ENCODE assay signal across 9 mouse cellular contexts in the genomic region with DNA sequence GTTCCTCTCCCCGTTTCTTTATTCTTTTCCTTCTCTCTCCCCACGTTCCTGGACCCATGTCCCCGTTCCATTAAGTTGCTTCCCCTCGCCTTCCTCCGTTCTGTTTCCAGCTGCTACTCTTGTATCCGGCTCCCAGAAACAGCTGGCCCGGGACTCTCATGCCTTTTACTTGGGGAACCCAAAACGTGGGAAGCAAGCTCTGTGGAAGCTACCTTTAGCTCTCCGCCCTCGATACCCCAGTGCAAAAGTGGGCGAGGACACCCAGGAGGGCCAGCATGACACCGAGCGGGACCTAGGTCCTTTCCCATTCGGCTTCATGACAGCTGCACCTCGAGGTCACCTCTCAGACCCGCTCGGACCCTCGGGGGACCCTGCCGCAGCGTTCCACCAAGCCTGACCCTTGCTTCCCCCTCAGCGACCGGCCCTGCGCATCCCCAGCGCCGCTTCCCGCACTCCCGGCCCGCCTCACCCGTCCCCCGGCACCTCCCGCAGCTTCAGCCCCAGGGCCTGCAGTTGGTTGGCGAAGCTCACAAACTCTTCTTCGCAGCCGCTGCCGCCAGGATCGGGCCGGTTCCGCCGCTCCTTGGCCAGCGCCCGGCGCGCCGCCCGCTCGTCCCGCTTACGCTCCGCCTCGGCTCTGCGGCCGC. TPM values are rescaled to one million over a fixed set of nuclear protein-coding genes. Genes with fewer than 3 reads are reported as not detected.
DNase-seq lines count a peak whose midpoint lies in the region; ATAC-seq and TF ChIP-seq lines count a peak whose summit lies in the region.
"Had no signal": no experiment of that assay in that cellular context is flagged by ENCODE, and none has a peak within 500 bp of the region (broad histone marks: within the 10 kb centered on the region; RNA-seq: fewer than 3 reads in every experiment).

No protein-coding gene starts in this region.

- intact Hi-C loops in heart, postnatal 14 days (cut with DNase I): no loop called here

- 1% methylated on average over 52 of the region's 52 CpGs for WGBS in heart, embryonic 11.5 days (ENCODE audit: insufficient replicate concordance)
- 1% methylated on average over 52 of the region's 52 CpGs for WGBS in forebrain, embryonic 15.5 days
- under 1% methylated on average over 52 of the region's 52 CpGs for WGBS in kidney, embryonic 16.5 days

- CTCF ChIA-PET in Patski (lab: Charles Lee): no interaction called here

- in situ Hi-C loops in Patski (cut with MboI; ENCODE audit: low pct_unique_long_range_greater_than_20kb): no loop called here

- no peaks in the 10 kb centered on the region for H3K27me3 ChIP-seq in heart, embryonic 11.5 days (ENCODE audit: control insufficient read depth, insufficient read depth, low read length)
- H3K27me3 ChIP-seq in Patski: no peaks in the 10 kb centered on the region
- H3K27me3 ChIP-seq in forebrain, embryonic 15.5 days: no peaks in the 10 kb centered on the region
- H3K27me3 ChIP-seq in kidney, embryonic 16.5 days (ENCODE audit: insufficient read depth, low read length): no peaks in the 10 kb centered on the region

- TF ChIP-seq CTCF in Patski (IDR thresholded peaks at IDR 0.05): no peak

- peak; percentile 60 for ATAC-seq in heart, embryonic 11.5 days (replicated peaks; ENCODE audit: insufficient number of reproducible peaks, low FRiP score, low TSS enrichment)
- peak; percentile 26 for ATAC-seq in Patski
- peak; percentile 64 for ATAC-seq in forebrain, embryonic 15.5 days (replicated peaks)
- ATAC-seq in kidney, embryonic 16.5 days (ENCODE audit: low FRiP score, low TSS enrichment): peak; percentile 69
- ATAC-seq in megakaryocyte, adult 5-6 weeks (ENCODE audit: poor library complexity, severe bottlenecking): peak; percentile 35

- no peaks in the 10 kb centered on the region for H3K9me3 ChIP-seq in heart, embryonic 11.5 days (replicated peaks; ENCODE audit: control insufficient read depth, low read length)
- H3K9me3 ChIP-seq in forebrain, embryonic 15.5 days: no peaks in the 10 kb centered on the region
- H3K9me3 ChIP-seq in kidney, embryonic 16.5 days (ENCODE audit: low read length): no peaks in the 10 kb centered on the region

- peak overlapping the region; percentile 96 for H3K4me2 ChIP-seq in heart, embryonic 11.5 days
- peak overlapping the region; percentile 97 for H3K4me2 ChIP-seq in forebrain, embryonic 15.5 days (replicated peaks)
- H3K4me2 ChIP-seq in kidney, embryonic 16.5 days (replicated peaks; ENCODE audit: low read depth, low read length): peak overlapping the region; percentile 94

- peak overlapping the region; percentile 92 for H3K4me3 ChIP-seq in heart, embryonic 11.5 days (ENCODE audit: low read depth, low read length)
- peak overlapping the region; percentile 98 for H3K4me3 ChIP-seq in forebrain, embryonic 15.5 days
- peak overlapping the region; percentile 76 for H3K4me3 ChIP-seq in kidney, embryonic 16.5 days (ENCODE audit: low read length)

- H3K36me3 ChIP-seq in heart, embryonic 11.5 days (ENCODE audit: control insufficient read depth, insufficient read depth, low read length): no peaks in the 10 kb centered on the region
- H3K36me3 ChIP-seq in forebrain, embryonic 15.5 days: peaks cover 4% of the 10 kb centered on the region; the same call in 1 of the 2 replicates
- peaks cover 5% of the 10 kb centered on the region; the same call in 1 of the 2 replicates for H3K36me3 ChIP-seq in kidney, embryonic 16.5 days (ENCODE audit: insufficient read depth, low read length)

- peaks cover 5% of the 10 kb centered on the region for H3K4me1 ChIP-seq in heart, embryonic 11.5 days (ENCODE audit: control insufficient read depth, insufficient read depth, low read length)
- peaks cover 14% of the 10 kb centered on the region for H3K4me1 ChIP-seq in forebrain, embryonic 15.5 days
- H3K4me1 ChIP-seq in kidney, embryonic 16.5 days (ENCODE audit: insufficient read depth, low read length): peaks cover 9% of the 10 kb centered on the region; the same call in 1 of the 2 replicates

- no peak for DNase-seq in heart, postnatal 14 days
- DNase-seq in Patski (ENCODE audit: low read depth, low spot score): no peak
- DNase-seq in testis, postnatal 10 days (ENCODE audit: low spot score): peak; percentile 66
- no peak for DNase-seq in frontal cortex, postnatal 14 days (ENCODE audit: low spot score in 2 of 2)

- H3K9ac ChIP-seq in heart, embryonic 11.5 days (ENCODE audit: low read depth, low read length): peak overlapping the region; percentile 91
- H3K9ac ChIP-seq in forebrain, embryonic 15.5 days (replicated peaks): peak overlapping the region; percentile 94
- H3K9ac ChIP-seq in kidney, embryonic 16.5 days (replicated peaks; ENCODE audit: low read length): peak overlapping the region; percentile 83

- POLR2A ChIA-PET in Patski (lab: Charles Lee): no interaction called here

- peak overlapping the region; percentile 41 for H3K27ac ChIP-seq in heart, embryonic 11.5 days (ENCODE audit: low read depth, low read length)
- H3K27ac ChIP-seq in forebrain, embryonic 15.5 days (replicated peaks): peak overlapping the region; percentile 79
- no peak overlapping the region for H3K27ac ChIP-seq in kidney, embryonic 16.5 days (ENCODE audit: low read length)

RNA-seq across cellular contexts. Expression of a gene that starts 0.5 kb away (rescaled TPM):
- 3.4 and 4.2 TPM in 2 replicates for polyA plus RNA-seq in heart, embryonic 11.5 days (2014; fragmentation: Nextera tagmentation; extraction: Ambion mirVana)
- total RNA-seq in heart, postnatal 14 days (2021): 10 to 100 TPM in 1 of 2 experiments, 1 to 10 TPM in 1; 9.4 to 10.0 TPM
- polyA plus RNA-seq in Patski (2021): 10.5 TPM
- 2.7 and 3.4 TPM in 2 replicates for polyA plus RNA-seq in forebrain, embryonic 15.5 days (2015; fragmentation: Nextera tagmentation; extraction: Ambion mirVana)
- 3.0 and 3.6 TPM in 2 replicates for polyA plus RNA-seq in kidney, embryonic 16.5 days (2015; fragmentation: Nextera tagmentation; extraction: Ambion mirVana)
- 3.3 TPM in 2 replicates for total RNA-seq in megakaryocyte, adult 5-6 weeks (2015)
- 9.5 TPM in 2 replicates for total RNA-seq in megakaryocyte, adult 5-6 weeks (2017)

RNA-seq across cellular contexts. Expression of a gene that starts 35.5 kb away (rescaled TPM):
- polyA plus RNA-seq in heart, embryonic 11.5 days (2014; fragmentation: Nextera tagmentation; extraction: Ambion mirVana): not detected in 2 replicates
- 1 to 10 TPM; 1.4 TPM for total RNA-seq in heart, postnatal 14 days (2021)
- not detected for polyA plus RNA-seq in Patski (2021)
- polyA plus RNA-seq in forebrain, embryonic 15.5 days (2015; fragmentation: Nextera tagmentation; extraction: Ambion mirVana): not detected in 2 replicates
- 0.35 and 0.55 TPM in 2 replicates for polyA plus RNA-seq in kidney, embryonic 16.5 days (2015; fragmentation: Nextera tagmentation; extraction: Ambion mirVana)
- total RNA-seq in megakaryocyte, adult 5-6 weeks (2015): not detected in 2 replicates
- not detected in 2 replicates for total RNA-seq in megakaryocyte, adult 5-6 weeks (2017)
- total RNA-seq: neutrophil, adult 5-6 weeks had no signal

RNA-seq across cellular contexts. Expression of a gene that starts 39.5 kb away (rescaled TPM):
- not detected in 2 replicates for polyA plus RNA-seq in heart, embryonic 11.5 days (2014; fragmentation: Nextera tagmentation; extraction: Ambion mirVana)
- total RNA-seq in heart, postnatal 14 days (2021): not detected
- polyA plus RNA-seq in Patski (2021): not detected
- polyA plus RNA-seq in forebrain, embryonic 15.5 days (2015; fragmentation: Nextera tagmentation; extraction: Ambion mirVana): not detected in 2 replicates
- polyA plus RNA-seq in kidney, embryonic 16.5 days (2015; fragmentation: Nextera tagmentation; extraction: Ambion mirVana): not detected in 2 replicates
- total RNA-seq in megakaryocyte, adult 5-6 weeks (2015): not detected in 2 replicates
- total RNA-seq in megakaryocyte, adult 5-6 weeks (2017): not detected in 2 replicates
- total RNA-seq: neutrophil, adult 5-6 weeks had no signal

RNA-seq across cellular contexts. Expression of a gene that starts 50.0 kb away (rescaled TPM):
- polyA plus RNA-seq in heart, embryonic 11.5 days (2014; fragmentation: Nextera tagmentation; extraction: Ambion mirVana): 1.1 and 1.9 TPM in 2 replicates
- total RNA-seq in heart, postnatal 14 days (2021): 10 to 100 TPM; 22.4 to 30.4 TPM
- 1.4 TPM for polyA plus RNA-seq in Patski (2021)
- 0.45 and 0.76 TPM in 2 replicates for polyA plus RNA-seq in forebrain, embryonic 15.5 days (2015; fragmentation: Nextera tagmentation; extraction: Ambion mirVana)
- polyA plus RNA-seq in kidney, embryonic 16.5 days (2015; fragmentation: Nextera tagmentation; extraction: Ambion mirVana): 0.36 and 0.91 TPM in 2 replicates
- not detected in 2 replicates for total RNA-seq in megakaryocyte, adult 5-6 weeks (2015)
- not detected in 2 replicates for total RNA-seq in megakaryocyte, adult 5-6 weeks (2017)
- total RNA-seq: neutrophil, adult 5-6 weeks had no signal

RNA-seq across cellular contexts. Expression of a gene that starts 53.6 kb away (rescaled TPM):
- polyA plus RNA-seq in heart, embryonic 11.5 days (2014; fragmentation: Nextera tagmentation; extraction: Ambion mirVana): not detected in 2 replicates
- total RNA-seq in heart, postnatal 14 days (2021): under 1 TPM in 1 of 2 experiments, not detected in 1; 0.22 TPM
- not detected for polyA plus RNA-seq in Patski (2021)
- not detected in 2 replicates for polyA plus RNA-seq in forebrain, embryonic 15.5 days (2015; fragmentation: Nextera tagmentation; extraction: Ambion mirVana)
- polyA plus RNA-seq in kidney, embryonic 16.5 days (2015; fragmentation: Nextera tagmentation; extraction: Ambion mirVana): 9.8 and 11.0 TPM in 2 replicates
- not detected in 2 replicates for total RNA-seq in megakaryocyte, adult 5-6 weeks (2015)
- total RNA-seq in megakaryocyte, adult 5-6 weeks (2017): not detected in 2 replicates
- total RNA-seq: neutrophil, adult 5-6 weeks had no signal
